Mouse (Mus musculus): ENCODE data around the gene Tmem132b.

The Tmem132b gene

DNA sequence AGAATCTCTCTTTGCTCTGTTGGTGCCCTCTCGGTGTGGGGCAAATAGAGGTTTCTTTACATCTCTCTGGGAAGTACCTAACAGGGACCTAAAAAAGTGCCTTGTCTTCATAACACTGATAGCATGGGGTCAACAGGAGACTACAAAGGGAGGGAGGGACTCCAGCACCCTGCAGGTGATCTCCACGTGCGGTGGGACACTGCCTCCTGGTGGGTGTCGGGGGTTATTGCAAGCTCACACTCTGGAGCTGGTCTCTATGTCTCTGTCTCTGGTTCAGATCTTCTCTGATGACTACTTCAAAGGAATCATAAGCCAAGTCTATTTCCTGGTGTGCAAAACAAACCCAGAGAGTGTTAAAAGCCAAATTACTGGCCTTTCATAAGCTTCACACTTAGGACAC is 47.6 kb downstream of the Tmem132b start:
- DNase-seq, result no peak

DNA sequence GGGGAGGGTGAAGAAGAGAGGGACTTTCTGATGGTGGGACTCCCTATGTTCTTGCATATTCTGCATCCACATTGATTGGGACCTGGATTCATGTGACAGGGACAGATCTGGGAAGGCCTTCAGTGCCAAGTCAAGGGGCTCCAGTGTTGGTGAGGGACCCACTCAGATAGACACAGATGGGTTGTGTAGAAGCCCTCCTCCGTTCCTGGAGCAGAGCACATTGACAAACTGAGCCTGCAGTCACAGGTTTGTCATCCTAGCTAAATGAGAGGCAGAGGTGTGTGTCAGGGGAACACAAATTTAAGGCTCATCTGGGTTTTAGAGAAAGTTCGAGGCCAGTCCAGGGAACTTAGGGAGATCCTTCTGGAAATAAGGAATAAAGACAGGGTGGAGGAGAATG is 51.7 kb downstream of the Tmem132b start:
- no peak for DNase-seq

DNA sequence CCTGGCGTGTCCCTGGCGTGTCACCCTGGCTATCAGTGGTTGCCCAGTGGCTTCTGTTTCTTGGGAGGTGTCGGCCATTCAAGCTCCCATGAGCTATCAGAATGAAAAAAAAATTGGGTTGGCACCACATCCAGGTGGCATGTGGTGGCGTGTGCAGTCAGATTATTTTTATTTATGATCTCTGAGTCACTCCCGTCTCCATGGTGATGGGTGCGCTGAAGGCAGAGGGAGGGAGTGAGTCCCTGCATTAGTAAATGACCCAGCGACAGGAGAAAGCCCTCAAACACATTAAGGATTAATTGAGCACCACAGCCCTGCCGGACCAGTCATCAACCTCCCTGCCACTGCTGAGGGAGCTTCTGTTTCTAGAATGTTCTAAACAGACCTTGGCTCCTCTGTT is 52.3 kb downstream of the Tmem132b start:
- peak; percentile 21 to 45 for DNase-seq

DNA sequence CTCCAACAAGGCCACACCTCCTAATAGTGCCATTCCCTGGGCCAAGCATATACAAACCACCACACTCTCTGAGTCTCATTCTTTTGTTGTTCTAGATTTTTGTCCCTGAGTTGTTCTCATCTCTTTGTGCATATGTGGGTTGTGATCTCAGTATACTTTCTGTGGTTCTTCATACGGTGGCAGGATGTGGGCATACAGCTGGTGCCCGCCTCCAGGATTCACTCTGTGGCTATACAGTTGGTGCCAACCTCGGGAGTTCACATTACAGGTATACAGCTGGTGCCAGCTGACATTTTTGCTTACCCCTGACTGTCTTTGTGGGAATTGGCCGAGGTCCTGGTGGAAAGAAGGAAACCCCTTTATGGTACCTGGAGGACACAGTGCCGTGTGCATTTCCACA is 53.6 kb downstream of the Tmem132b start:
- no peak for DNase-seq

DNA sequence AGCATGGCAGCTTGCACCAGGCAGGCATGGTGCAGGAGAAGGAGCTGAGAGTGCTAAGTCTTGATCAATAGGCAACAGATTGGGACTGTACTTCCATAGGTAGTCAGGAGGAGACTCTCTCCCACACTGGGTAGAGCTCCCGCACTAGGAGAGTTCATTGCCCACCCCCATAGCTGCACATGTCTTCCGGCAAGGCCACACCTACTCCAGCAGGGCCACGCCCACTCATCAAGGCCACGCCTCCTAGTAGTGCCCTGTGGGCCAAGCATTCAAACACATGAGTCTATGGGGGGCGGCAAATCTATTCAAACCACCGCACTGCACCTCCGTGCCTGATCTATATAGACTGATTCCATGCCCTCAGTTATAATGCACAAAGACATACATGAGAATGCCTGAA is 56.6 kb downstream of the Tmem132b start:
- DNase-seq, result no peak

DNA sequence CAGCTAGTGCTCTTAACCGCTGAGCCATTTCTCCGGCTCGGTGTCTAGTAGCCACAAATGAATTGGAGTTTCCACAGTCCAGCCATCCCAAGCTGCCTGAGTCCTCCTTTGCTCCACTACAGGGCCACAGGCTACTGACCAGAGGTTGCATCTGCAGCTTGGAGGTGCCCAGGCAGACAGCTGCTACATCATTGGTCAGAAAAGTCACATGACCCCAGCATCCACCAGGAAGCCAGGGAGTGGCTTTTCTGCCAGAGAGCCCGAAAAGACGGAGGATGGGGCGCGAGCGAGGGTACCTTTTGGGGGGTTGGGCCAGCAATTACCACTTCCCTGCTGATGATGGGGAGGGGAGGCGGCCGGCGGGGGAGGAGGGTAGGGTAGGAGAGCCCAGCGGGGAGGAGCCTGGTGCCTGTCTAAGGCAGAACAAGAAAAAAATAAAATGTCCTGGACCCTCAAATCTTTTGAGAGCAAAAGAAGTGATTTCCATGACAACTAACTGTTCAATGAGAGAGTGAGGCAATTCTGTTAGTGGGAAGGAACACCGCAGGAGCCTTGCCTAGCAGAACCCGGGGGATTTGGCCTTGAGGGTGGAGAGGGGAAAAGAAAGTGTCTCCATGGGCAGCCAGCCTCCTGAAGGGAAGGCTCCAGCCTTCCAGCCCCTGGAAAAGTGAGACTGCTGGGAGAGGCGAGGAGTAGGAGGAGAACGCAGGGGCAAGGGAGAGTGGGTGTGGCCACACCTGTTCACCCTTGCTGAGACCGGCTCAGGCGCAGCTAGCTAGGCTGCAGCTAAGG is 57.5 kb downstream of the Tmem132b start:
- peak; percentile 46 to 62 for DNase-seq

DNA sequence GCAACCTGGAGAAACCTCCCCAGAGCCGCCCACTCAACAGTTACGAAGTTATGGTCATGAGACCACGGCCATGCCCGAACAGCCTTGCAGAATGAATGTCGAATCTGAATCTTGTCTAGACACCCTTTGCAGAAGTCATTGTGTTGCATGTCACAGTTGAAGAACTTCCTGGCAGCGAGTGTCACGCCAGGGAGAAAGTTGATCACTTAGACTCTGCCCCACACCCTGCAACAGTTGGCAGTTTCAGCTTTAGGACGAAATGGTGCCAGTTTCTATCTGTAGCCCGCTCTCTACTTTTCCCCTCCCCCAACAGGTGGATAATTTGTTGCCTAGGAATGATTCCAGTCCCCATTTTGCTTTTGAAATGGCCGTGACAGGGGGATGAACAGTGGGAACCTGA is 66.5 kb downstream of the Tmem132b start:
- no peak for DNase-seq

DNA sequence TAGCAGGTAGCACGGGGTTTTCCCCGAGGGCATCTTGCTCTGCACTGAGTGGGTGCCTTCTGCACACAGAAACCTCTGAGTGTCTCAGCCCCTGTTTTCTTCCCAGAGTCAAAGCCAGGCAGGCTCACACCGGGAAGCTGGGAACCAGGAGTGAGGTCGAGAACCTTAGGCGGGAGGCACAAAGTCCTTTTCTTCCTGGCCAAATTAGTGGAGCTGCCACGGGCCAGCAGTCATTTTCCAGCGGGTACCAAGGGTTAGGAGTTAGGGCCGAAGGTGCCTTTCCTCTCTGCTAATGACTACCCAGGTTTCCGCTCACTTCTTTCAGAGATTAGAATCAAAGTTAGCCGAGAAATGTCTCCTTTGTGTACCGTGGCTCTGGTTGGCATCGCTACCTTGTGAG is 75.6 kb downstream of the Tmem132b start:
- DNase-seq, result no peak

DNA sequence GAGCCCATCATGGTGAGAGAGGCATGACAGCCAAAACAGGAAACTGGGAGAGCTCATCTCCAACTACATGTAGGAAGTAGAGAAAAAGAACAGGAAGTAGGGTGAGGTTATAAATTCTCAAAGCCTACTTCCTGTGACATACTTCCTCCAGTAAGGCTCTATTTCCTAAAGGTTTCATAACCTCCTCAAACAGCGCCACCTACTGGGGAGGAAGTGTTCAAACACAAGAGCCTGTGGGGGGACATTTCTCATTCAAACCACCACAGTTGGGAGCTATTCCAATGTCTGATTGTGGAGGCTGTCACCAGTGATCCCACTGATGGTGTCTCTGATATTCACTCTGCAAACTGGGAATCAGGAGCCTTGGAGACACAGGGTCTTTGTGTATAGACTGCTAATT is 78.4 kb downstream of the Tmem132b start:
- no peak for DNase-seq

DNA sequence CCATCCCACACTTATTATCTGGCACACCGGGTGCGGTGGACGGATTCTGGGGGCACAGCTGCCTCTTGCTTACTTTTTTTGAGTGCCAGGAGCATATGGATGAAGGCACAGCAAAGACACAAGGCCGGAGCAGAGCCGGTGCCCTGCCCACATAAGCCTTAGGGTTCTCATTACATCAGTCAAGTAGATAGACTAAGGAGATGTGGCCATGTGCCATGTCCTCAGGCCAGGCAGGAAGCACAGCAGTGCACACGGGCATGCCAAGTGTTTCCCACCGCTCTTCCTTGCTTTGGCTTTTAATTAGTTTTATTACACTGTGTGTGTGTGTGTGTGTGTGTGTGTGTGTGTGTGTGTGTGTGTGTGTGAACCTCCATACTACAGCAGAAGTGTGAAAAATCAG is 80.9 kb downstream of the Tmem132b start:
- DNase-seq, result no peak

DNA sequence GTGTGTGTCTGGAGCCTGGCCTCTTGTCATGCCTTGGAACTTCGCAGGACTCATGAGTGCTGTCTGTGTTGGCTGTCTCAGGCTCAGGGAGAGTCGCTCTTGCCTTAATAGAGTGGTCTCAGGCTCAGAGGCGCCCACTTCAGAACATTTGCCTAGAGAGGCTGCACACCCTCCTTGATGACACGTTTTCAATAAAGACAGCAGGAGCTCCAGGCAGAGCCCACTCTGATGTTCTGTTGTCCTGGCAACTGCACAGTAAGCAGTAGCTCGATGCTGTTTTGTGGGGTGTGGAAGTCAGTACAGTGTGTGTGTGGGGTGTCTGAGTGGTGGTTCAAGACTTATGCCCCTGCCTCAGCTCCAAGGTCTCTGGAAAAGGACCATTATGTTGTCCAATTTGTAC is 81.6 kb downstream of the Tmem132b start:
- DNase-seq, result no peak

DNA sequence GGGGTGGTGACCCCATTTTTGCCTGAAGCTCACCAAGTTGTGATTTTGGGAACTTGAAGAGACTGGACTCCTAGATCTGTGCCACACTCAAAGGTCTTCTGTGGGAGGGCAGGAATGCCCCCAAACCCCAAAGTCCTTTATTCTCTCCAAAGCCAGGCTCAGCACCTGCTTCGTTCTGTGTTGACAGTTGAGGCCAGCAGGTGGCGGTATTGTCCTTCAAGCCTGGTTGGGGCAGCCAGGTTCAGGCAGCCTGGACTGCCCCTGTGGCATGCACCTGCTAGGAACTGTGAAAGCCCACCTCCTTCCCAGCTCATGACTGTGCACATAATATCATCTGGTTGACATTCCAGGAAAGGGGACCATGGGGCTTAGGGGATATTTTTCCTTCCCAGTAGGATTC is 82.8 kb downstream of the Tmem132b start:
- DNase-seq, result peak; percentile 20 to 46

DNA sequence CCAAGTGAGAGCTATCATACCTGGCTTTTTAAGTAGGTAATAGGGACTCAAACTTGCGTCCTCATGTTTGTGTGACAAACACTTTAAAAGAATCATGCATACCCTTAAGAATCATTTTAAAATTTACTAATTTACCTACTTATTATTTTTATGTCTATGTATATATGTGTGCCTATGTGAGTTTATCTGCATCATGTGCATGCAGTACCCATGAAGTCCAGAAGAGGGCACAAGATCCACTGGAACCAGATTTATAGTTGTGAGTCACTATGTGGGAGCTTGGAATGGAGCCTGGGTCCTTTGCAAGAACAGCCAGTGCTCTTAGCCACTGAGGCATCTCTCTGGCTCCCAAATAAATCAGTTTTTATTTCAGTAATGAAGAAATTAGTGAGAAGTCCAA is 85.5 kb downstream of the Tmem132b start:
- DNase-seq, result no peak

DNA sequence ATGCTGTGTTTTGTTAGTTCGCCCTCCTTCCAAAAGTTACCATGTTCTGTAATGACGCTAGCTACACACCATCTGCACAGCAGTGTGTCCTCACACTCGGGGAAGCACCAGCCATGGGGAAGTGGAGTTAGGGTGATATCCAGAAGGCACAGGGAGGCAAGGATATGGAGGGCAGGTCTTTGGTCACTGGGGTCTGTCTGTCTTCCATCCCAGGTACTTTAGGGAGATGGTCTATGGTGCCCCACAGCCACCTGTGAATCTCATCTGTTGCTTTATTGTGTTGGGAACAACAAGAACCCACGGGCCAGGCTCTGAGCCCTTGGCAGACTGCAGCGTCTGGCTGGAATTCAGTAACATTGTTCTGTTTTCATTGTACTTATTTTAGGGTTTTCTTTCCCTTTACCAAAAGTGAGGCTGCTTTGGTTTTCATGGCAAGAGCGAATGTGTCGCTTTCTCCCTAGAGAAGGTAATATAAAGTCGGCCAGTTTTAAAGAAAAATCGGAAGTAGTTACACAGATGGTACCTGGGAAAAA is 96.3 kb downstream of the Tmem132b start:
- no peak for DNase-seq

DNA sequence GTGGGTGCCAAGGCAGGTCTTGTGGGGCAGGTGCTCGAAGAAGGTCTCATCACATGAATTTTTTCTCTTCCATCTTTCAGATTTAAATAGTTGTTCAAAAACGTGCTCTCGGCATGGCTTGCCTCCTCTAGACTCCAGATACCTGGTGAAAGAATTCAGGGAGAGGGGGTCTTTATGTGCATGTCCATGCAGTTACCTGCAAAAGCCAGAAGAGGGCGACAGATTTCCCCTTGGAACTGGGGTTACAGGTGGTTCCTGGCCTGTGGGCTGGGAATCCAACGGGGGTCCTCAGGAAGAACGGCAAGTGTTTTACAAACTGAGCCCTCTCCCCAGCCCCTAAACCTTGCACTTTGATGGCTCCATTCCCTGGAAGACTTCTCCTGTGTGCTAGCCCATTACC is 103.1 kb downstream of the Tmem132b start:
- DNase-seq, result no peak

DNA sequence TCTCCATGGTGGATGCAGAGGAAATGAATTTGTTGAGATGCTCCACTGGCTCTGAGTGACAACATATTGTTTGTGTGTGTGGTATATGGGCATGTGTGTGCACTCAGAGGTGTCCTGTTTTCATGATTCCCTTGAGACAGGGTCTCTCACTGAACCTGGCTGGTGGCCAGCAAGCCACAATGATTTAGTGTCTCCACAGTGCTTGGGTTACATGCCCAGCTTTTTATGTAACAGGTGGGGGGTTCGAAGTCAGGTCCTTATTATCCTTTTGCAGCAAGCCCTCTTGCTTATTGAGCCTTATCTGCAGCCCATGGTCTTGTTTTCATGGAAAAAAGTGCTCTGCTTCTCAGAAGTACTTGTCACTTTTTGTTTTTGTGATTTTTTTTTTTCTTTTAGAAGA is 109.4 kb downstream of the Tmem132b start:
- DNase-seq, result peak in 1 of 2 experiments; percentile 5

DNA sequence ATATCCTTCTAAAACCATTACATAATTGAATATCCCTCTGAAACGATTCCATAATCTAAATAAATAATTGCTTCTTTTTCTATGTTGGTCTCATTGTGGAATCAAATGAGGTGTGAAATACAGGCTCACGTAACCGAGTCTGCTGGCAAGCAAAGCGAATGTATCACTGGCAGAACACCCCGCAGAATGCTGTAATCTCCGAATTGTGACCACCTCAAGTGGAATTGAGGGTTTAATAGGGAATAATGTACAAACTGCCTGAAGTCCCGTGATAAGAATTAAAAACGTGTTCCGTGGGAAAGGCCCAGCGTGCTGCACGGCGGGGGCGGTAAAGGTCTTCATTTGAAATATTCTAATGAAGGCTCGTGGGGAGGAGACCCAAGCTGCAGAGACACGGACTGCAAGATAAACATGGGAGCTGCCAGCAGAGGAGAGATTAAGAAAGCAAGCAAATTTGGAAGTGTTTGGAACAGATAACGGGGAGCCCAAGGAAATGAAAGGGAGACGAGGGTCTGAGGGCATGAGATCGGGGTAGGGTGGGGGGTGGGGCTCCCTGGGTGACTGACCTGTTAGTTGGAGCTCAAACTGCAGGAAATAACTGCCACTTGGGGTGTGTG is 110.1 kb downstream of the Tmem132b start:
- no peak for DNase-seq

DNA sequence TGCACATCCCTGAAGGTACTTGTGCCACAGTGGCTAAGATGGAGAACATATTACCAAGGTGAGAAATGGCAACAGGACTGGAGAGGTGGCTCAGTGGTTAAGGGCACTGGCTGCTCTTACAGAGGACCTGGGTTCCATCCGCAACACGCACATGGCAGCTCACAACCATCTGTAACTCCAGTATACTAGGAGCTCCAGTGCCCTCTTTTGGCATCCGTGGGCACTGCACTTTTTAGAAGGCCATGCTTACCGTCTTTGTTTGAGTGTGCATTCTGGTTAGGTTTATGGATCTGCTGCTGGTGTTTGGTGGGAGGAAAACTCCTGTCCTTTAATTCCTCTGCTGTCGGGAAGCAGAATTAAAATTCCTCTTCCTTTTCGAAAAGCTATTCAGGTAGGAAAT is 116.7 kb downstream of the Tmem132b start:
- no peak for DNase-seq

DNA sequence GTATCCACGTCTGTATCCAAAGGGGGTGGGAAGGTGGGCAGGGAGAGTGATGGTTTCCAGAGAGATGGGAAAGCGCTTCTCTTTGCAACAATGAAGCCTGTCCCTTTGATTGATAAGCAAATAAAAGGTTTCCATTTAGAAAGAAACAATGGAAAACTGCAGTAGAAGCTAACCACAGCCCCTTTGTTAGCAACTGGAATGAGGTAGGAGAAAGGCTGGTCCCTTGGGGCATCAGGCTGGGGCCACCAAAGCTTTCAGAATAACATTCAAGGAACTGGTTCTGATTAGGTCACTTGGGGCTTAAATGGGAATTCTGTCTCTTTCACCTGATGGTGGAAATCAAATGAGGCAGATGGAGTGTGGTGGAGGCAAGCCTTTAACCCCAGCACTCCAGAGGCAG is 118.4 kb downstream of the Tmem132b start:
- no peak for DNase-seq

DNA sequence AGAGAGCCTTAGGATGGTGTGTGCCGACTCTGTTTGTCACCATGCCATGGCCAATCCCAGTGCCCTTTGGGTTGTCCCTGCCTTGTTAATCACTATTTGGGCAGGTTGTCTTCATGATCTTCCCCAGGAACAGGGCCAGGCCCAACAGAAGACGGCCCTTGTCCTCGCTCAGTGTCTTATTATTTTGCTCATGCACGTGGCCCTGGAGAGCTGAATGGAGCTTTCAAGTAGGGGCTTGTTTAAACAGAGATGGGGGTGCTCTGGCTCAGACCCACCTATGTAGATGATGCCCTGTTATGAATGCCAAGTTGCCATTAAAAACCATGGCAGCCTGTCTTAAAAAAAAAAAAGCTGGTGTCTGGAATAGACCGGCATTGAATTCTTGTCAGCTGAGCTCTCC is 126.5 kb downstream of the Tmem132b start:
- no peak for DNase-seq

DNA sequence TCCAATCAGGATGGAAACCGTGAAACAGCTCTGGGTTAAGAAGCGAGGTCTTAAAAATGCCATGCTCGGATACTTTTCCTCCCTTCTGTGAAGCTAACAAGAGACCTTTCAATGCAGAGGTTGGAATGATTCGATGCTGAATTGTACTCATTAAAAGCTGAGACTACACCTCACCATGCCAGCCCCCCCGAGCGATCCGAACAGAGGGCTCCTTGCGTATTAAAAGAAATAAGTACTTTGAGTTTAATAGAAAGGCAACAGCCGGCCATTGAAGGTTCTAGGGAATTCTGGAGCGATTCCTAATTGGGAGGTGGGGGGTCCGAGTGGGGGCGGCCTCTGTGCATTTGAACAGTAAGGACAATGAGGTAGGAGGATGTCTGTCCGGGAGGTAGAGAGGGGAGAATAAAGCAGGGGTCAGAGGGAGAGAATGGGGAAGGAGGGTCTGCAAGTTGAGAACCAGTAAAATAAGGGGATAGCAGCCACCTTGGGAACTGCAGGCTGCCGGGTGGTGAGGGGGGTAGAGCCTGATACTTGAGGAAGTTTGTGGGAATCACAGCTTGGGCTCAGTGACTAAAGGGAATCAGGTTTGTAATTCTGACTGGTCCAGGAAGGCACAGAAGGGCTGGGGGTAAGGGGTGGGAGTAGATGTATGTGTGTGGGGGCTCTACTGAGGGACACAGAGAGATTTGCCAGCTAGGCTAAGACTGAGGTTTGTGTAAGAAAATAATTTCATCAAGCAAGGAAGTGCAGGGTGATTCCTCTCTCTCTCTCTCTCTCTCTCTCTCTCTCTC is 127.6 kb downstream of the Tmem132b start:
- DNase-seq, result no peak

DNA sequence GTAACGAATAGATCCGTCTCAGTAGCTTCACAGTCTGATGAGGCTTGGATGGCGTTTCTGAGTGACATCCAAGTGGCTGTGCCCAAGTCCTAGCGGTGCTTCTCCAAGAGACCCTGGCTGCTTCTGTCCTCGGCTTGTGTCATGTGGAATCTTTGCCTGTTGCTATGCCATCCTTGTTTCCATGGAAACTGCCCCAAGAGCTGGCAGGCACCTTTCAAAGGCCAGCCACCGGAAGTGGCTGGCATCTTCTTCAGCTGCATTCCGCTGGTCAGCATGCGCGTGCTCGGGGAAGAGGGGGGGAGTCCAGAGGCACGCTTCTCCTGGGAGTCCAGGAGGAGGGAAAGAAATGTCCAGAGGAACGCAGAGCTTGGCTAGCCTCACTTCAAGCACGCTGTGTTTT is 144.0 kb downstream of the Tmem132b start:
- DNase-seq, result peak; percentile 20 to 39

DNA sequence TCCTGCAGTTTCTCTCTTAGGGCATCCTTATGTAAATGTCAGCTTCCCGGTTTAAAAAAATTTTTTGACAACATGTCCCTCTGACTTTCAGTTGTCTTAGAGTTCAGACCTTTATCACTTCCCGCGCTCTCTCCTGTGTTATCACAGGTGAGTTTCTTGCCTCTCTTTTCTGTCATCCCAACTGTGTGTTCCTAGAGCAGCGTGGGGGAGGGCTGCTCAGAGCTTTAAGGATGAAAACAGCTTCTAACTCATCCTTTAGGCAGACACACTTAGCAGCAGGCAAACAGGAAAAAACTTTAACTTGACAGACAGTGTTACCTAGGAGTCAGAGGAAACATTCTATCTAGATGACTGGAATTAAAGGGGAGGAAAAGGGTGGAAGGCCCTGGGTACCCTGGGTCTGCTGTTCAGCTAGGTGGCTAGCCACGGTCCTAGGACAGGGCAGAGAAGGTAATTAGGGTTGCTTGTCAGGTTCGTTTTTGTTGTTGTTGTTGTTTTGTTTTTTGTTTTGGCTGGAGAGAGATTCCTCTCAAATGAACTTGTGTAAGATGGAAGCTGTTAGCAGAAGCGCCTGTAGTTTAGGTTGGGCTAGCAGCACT is 144.6 kb downstream of the Tmem132b start:
- no peak for DNase-seq
